Mouse (Mus musculus): ENCODE data around the gene Cfap97d1. TPM values are rescaled to one million over a fixed set of nuclear protein-coding genes. Genes with fewer than 3 reads are reported as not detected.
A peak's percentile ranks its signal among the peaks of the same experiment; 100 is the strongest.
"Not testable (repeated sequence)": the region's sequence is repeated elsewhere in the genome, so short reads cannot be mapped to it uniquely, and the experiment has no call there.

The Cfap97d1 gene
- polyA plus RNA-seq, 1 experiment from 2014 or later = not detected

GRCm38 (mm10) chr11:101973496-101973895, 10.6 kb upstream of the Cfap97d1 start:
- no peak for DNase-seq (ENCODE audit: low spot score)

GRCm38 (mm10) chr11:101974181-101974580, 9.9 kb upstream of the Cfap97d1 start:
- DNase-seq (ENCODE audit: low spot score) = no peak

- no peak for DNase-seq (ENCODE audit: low spot score)
These were observed 9.2 kb upstream of the Cfap97d1 start for GRCm38 (mm10) chr11:101974923-101975322.

GRCm38 (mm10) chr11:101976949-101977348, 7.1 kb upstream of the Cfap97d1 start:
- no peak for DNase-seq (ENCODE audit: low spot score)

- DNase-seq (ENCODE audit: low spot score) = no peak
These were observed 4.9 kb upstream of the Cfap97d1 start for GRCm38 (mm10) chr11:101979140-101979539.

DNA sequence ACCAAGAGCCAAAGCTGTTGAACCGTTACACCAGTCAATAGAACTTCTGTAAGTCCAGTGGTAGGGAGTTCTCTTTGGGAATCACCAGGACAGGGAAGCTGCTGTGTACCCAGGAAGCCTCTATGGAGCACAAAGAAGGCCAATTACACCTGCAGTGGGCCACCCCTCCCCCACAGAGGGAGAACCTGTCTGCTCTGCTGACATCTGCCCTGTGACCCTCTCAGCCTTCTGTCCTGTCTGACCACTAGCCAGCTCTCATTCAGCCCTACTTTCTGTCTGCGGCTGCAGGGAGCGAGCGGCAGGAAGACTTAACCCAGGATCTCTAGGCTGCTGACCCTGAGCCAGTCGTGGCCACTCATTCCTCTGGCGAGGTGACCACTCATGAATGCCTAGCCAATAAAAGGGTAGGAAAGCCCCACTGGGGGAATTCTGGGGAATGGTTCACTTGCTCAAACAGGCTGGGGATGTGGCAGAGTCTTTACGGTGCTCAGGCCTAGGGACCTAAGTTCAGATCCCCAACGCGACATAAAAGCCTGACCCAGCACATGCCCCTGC, 3.4 kb upstream of the Cfap97d1 start:
- DNase-seq (ENCODE audit: low spot score) = no peak

DNA sequence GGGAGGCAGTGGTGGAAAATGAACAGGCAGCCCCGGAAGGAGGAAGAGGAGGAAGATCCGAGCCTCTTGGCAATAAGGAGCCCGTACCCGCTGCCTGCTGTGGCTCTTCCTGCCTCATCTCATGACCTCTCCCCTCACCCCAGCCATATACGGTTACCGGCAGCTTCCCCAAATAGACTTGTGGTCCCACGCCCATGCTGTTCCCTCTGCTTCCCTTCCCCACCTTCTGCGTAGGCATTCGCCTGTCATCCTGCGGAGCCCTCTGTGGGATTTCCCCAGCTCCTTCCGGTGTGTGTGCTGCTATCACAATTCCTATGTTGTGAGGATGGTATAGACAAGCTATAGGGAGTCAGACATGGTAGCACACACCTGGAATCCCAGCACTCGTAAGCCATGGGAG, 2.2 kb upstream of the Cfap97d1 start:
- no peak for DNase-seq (ENCODE audit: low spot score)

GRCm38 (mm10) chr11:101982981-101983411, 1.1 kb upstream of the Cfap97d1 start:
- no peak for DNase-seq (ENCODE audit: low spot score)

DNA sequence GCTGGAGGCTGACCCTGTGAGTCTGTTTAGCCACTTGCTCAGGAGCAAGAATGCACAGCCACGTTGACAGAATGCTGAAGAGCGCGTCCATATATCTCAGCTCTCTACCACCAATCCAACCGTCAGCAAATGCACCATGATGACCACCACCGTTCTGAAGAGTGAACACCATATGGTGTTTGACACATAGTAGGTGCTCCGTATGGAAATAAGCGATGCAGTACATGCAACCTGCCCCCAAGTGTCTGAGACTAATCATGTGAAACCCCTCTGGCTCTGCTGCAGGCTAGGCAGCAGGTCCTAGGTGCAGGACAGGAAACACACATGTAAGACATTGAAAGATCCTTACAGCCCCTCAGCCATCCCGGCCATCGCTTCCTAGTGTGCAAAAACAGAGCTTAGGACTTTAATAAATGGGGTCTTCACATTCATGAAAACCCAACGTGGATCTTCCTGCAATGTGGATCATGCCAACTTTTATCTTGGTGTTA, 603 bp upstream of the Cfap97d1 start:
- DNase-seq (ENCODE audit: low spot score) = no peak

GRCm38 (mm10) chr11:101985450-101985849, 1.4 kb downstream of the Cfap97d1 start:
- DNase-seq (ENCODE audit: low spot score) = not testable (repeated sequence)

DNA sequence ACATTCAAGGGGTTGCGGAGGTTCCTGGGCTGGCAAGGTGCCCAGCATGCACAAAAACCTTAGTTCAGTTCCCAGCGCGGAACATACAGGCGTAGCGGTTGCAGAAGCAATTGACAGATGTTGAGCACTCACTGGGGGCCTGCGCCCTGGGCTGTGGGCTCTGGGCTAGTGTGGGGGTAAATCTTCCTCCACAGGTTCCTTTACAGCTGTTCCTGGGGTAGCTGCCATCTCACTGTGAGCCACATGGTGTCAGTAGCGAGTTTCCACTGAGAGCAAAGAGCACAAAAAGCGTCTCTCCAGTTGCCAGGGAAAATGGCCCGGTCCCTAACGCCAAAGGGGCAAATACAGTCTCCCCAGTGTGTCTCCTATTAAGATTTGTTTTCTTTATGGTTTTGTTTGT, 1.9 kb downstream of the Cfap97d1 start:
- peak; percentile 60 for DNase-seq (ENCODE audit: low spot score)

DNA sequence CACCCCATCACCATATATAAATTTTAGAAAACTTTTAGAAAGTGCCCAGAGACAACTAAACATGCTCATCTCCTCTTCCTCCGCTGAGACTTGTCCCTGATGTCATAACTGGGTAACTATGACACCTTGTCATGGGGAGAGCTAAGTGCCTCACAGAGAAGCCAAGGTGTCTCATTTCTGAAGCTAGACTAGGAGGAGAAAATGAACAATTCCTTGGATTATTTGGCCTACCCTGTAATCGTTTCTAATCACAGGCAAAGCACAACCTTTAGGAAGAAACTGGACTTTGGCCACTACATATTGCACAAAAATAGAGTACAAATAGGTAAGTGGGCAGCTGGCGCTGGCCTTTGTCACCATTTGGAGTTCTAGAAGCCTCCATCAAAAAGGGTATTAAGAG, 2.8 kb downstream of the Cfap97d1 start, which contains the start of gene Dusp3:
Gene Dusp3 (minus strand): TSS at position 101 of the 400 bp plus-strand sequence.
- no peak for DNase-seq (ENCODE audit: low spot score)

DNA sequence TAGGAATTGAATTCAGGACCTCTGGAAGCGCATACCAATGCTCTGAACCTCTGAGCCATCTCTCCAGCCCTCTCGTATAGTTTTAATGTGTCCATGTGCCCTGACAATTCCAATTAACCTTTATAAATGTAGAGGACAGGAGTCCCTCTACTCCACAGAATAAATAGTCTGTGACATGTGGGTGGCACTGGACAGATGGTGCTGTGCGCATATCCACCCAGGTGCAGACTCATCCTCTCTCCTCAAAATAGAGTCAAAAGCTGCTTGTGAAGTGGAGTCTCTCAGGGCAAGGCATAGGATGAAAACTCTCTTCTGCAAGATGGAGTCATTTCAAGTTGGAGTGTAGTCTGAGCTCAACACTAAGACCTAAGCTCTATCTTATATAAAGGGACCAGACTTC, 6.2 kb downstream of the Cfap97d1 start:
- DNase-seq (ENCODE audit: low spot score) = no peak

DNA sequence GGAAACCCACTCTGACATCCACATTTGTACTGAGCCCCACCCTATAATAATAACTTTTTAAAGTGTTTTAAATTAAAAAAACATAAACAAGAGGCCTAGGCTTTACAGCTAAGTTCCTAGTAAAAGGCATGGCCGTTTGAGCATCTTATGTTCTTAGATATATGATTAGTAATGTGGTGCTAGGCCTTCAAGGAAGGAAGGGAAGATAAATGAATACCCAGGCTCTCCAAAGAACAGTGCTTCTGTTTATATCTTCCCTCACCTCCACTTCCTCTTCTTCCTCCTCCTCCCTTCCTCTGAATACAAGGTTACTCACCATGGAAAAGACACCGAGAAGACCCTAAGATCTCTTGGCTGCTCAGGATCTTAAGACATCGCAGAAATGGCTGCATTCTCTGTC, 7.7 kb downstream of the Cfap97d1 start:
- DNase-seq (ENCODE audit: low spot score) = no peak

GRCm38 (mm10) chr11:101992411-101992810, 8.3 kb downstream of the Cfap97d1 start:
- no peak for DNase-seq (ENCODE audit: low spot score)

- no peak for DNase-seq (ENCODE audit: low spot score)
These were observed 10.0 kb downstream of the Cfap97d1 start for GRCm38 (mm10) chr11:101994100-101994499.

GRCm38 (mm10) chr11:101995938-101996337, 11.9 kb downstream of the Cfap97d1 start:
- DNase-seq (ENCODE audit: low spot score) = no peak

- no peak for DNase-seq (ENCODE audit: low spot score)
These were observed 14.2 kb downstream of the Cfap97d1 start for GRCm38 (mm10) chr11:101998258-101998657.

DNA sequence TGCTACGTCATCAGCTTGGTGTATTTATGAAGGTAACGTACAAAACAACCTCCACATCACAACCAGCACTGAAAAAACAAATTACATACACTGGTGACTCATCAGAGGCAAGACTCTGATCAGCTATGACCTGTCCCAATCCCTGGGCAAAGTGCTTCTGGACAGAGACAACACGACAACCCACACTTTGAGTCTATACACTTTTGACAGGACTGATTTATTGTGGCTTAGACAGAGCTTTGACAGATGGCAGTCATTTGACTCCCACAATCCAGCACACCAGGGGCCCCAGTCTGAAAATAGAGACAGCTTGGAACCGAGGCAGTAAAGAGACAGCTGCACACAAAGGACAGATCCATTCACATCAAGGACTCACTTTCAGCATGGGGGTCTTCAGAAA, 15.4 kb downstream of the Cfap97d1 start:
- DNase-seq (ENCODE audit: low spot score) = no peak

- DNase-seq (ENCODE audit: low spot score) = no peak
These were observed 20.2 kb downstream of the Cfap97d1 start for GRCm38 (mm10) chr11:102004251-102004650.

DNA sequence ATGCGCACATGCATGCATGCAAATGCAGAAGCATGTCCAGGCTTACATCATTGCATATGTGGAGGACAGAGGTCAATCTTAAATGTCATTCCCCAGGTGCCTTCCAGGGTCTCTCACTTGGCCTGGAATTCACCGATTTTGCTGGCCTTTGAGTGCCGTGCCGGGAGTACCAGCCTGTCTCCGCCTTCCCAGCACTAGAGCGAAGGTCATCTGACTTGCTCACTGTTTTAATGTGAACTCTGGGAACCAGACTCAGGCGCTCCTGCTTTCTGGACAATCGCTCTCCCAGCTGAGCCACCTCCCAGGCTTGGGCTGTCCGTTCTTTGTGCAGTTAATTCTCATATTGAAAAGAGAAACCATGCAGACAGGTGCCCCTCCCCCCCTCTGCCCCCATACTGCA, 22.2 kb downstream of the Cfap97d1 start:
- DNase-seq (ENCODE audit: low spot score) = no peak

GRCm38 (mm10) chr11:102006688-102007087, 22.6 kb downstream of the Cfap97d1 start:
- no peak for DNase-seq (ENCODE audit: low spot score)

DNA sequence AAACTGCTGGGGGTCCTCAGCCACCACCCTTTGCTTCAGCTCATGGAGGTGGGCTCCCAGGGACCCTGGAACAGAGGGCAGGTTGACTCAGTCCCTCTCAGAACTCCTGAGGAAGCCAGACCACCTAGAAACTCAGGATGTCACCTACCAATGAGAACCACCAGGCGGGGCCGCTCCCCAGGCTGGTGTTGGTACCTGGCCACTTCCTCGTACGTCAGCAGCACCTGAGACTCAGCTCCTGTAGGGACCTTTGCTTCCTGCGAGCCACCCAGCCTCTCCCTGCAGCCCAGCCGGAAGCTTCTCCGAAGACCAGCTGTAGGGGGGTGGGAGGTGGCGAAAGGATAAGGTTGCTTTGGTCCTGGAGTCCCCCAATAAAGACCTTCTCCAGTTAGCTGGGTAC, 24.3 kb downstream of the Cfap97d1 start:
- DNase-seq (ENCODE audit: low spot score) = no peak

Data from thymus, postnatal 0 days (tissue).